Mouse (Mus musculus): ENCODE results near the gene Naa80. TPM values are rescaled to one million over a fixed set of nuclear protein-coding genes. Genes with fewer than 3 reads are reported as not detected.
A peak's percentile ranks its signal among the peaks of the same experiment; 100 is the strongest.

The Naa80 gene
- polyA plus RNA-seq, 1 experiment from 2014 or later, result 15.2 TPM

DNA sequence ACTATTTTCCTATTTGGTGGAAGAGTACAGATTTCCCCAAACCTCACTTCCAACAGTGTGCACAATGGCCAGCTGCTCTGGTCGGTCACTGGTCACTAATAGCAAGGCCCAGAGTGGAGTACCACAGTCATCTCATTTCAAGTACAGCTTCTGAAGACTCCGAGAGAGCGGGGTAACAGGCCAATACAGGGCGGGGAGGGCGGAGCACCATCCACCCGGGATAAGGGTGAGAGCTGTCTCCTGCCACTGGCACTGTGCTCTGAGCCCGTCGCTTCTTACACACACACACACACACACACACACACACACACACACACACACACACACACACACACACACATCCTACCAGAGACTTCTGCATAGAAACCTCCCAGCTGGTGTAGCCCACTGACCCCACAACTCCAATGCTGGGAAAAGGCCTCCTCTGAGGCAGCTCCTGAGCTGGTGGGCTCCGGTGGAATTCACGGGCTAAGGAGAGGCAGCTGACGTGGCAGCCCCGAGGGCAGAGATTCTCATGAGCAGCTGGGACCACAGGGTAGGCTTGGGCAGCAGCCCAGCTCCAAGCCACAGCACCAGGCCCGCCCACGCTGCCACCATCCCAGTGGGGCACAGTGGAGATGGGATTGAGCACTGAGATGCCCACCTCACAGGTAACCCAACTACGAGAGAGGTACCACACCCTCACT lies 47.6 kb downstream of the Naa80 start:
- H3K4me1 ChIP-seq (ENCODE audit: control insufficient read depth, insufficient read depth, low read length), result peaks cover 67% of the 10 kb centered on the region
- 40% methylated on average over 15 of the region's 15 CpGs for WGBS (ENCODE audit: insufficient replicate concordance)
- no peaks in the 10 kb centered on the region for H3K27me3 ChIP-seq (ENCODE audit: control insufficient read depth, insufficient read depth, low read length)
- peak overlapping the region; percentile 44 for H3K4me2 ChIP-seq
- no peak for ATAC-seq (replicated peaks; ENCODE audit: insufficient number of reproducible peaks, low FRiP score, low TSS enrichment)
- peaks cover 13% of the 10 kb centered on the region for H3K36me3 ChIP-seq (ENCODE audit: control insufficient read depth, insufficient read depth, low read length)
- no peaks in the 10 kb centered on the region for H3K9me3 ChIP-seq (replicated peaks; ENCODE audit: control insufficient read depth, low read length)
- H3K4me3 ChIP-seq (ENCODE audit: low read depth, low read length), result no peak overlapping the region
- peak overlapping the region; percentile 82 for H3K27ac ChIP-seq (ENCODE audit: low read depth, low read length)
- H3K9ac ChIP-seq (ENCODE audit: low read depth, low read length), result peak overlapping the region; percentile 67

DNA sequence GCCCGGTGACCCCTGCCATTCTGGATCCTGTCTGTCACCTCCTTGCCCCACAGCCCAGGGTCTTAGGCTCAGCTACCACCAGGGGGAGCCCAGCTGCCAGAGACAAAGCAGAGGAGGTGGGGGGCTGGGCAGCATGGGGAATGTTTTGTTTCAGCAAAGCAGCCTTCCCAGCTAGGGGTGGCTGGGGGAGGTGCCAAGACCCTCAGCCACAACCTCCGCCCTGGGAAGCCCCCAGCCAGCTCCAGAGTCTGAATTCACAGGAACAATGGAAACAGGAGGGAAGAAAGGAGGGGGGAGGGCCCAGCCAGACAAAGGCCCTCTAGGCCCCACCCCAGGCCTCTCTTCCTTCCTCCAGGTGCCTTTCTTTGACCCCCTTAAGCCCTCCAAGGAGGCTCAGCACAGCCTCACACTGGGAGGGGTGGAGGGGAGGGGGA lies 48.2 kb downstream of the Naa80 start:
- Histone ChIP-seq H3K4me1 (ENCODE audit: control insufficient read depth, insufficient read depth, low read length) (peaks cover 73% of the 10 kb centered on the region), H3K27me3 (ENCODE audit: control insufficient read depth, insufficient read depth, low read length) (no peaks in the 10 kb centered on the region), H3K4me3 (ENCODE audit: low read depth, low read length) (0 out of 2 replicates have a peak overlapping the region, but pooled peaks have one; percentile 5), H3K4me2 (peak overlapping the region; percentile 44), H3K9me3 (replicated peaks; ENCODE audit: control insufficient read depth, low read length) (no peaks in the 10 kb centered on the region), H3K9ac (ENCODE audit: low read depth, low read length) (peak overlapping the region; percentile 67), H3K27ac (ENCODE audit: low read depth, low read length) (peak overlapping the region; percentile 82), H3K36me3 (ENCODE audit: control insufficient read depth, insufficient read depth, low read length) (peaks cover 13% of the 10 kb centered on the region)
- 7% methylated on average over 2 of the region's 2 CpGs for WGBS (ENCODE audit: insufficient replicate concordance)
- ATAC-seq (replicated peaks; ENCODE audit: insufficient number of reproducible peaks, low FRiP score, low TSS enrichment), result peak; percentile 60

DNA sequence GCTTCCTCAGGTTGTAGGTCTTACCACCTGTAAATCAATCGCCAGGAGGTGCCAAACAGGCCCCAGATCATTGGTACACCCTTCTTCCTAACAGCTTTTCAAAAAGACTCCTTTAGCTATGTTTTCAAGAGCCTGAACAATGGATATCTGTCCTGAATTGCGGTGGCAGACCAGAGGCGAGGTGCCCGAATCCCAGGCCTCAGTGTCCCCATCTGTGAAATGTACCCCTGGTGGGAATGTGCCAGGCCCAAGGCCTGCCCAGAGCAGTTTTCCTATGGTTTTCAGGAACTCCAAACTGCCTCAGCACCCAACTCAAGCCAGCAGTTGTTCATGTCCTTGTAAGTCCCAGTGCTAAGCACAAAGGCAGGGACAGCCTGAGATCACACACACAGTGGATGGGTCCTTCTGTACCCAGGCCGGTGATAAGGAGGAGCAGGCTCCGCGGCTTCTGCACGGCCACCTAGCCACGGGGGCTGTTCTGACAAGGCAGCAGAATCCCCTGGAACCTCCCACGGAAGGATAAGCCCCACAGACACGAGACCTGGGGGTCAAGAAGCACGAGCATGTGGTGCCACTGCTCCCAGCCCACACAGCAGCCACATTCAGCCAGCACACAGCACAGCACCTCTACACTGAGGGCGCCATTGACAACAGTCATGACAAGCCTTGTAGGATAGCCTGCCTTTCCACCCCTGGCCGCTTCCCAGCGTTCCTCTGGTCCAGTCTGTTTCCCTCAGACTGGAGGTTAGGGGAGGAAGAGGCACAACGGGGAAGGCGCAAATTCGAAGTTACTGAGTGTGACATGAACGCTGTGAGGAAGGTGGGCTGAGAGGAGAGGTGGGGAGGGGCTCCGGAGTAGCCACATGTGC lies 48.9 kb downstream of the Naa80 start:
- H3K4me3 ChIP-seq (ENCODE audit: low read depth, low read length), result no peak overlapping the region
- no peak for ATAC-seq (replicated peaks; ENCODE audit: insufficient number of reproducible peaks, low FRiP score, low TSS enrichment)
- H3K27ac ChIP-seq (ENCODE audit: low read depth, low read length), result peak overlapping the region; percentile 82
- H3K36me3 ChIP-seq (ENCODE audit: control insufficient read depth, insufficient read depth, low read length), result peaks cover 7% of the 10 kb centered on the region; the same call in 1 of the 2 replicates
- H3K4me2 ChIP-seq, result peak overlapping the region; percentile 44
- no peaks in the 10 kb centered on the region for H3K27me3 ChIP-seq (ENCODE audit: control insufficient read depth, insufficient read depth, low read length)
- no peaks in the 10 kb centered on the region for H3K9me3 ChIP-seq (replicated peaks; ENCODE audit: control insufficient read depth, low read length)
- 34% methylated on average over 20 of the region's 20 CpGs for WGBS (ENCODE audit: insufficient replicate concordance)
- peak overlapping the region; percentile 67 for H3K9ac ChIP-seq (ENCODE audit: low read depth, low read length)
- H3K4me1 ChIP-seq (ENCODE audit: control insufficient read depth, insufficient read depth, low read length), result peaks cover 81% of the 10 kb centered on the region

DNA sequence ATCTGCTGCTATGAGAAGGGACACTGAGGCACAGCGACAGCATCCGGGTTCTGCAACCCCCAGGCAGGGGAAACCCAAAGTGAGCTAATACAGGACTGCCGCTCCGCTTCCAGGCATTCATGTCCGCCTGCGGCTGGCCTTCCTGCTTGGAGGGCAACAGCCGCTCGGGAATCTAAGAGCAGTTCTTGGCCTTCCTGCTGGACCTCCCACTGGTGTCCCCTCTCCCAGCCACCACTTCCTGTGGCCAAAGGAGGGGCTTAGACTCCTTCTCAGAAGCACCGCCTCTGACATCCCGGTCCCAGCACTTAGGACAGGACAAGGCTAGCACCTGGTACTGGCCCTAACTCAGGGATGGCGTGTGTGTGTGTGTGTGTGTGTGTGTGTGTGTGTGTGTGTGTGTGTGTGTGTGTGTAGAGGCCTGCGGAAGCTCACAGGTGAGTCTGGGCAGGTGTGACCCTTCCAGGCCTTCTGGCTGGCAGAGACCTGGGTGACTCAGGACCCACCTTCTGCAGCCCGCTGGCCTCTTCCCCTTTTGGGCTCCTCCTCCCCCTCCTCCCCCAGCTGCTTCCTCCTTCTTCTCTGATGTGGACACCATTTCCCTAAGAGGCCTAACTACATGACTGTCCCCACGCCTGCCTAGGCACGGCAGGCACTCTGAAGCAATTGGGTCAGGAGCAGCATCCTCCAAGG lies 50.2 kb downstream of the Naa80 start:
- 45% methylated on average over 15 of the region's 15 CpGs for WGBS (ENCODE audit: insufficient replicate concordance)
- no peak overlapping the region for H3K4me3 ChIP-seq (ENCODE audit: low read depth, low read length)
- peaks cover 85% of the 10 kb centered on the region for H3K4me1 ChIP-seq (ENCODE audit: control insufficient read depth, insufficient read depth, low read length)
- ATAC-seq (replicated peaks; ENCODE audit: insufficient number of reproducible peaks, low FRiP score, low TSS enrichment), result no peak
- H3K4me2 ChIP-seq, result peak overlapping the region; percentile 44
- peaks cover 5% of the 10 kb centered on the region; the same call in 1 of the 2 replicates for H3K36me3 ChIP-seq (ENCODE audit: control insufficient read depth, insufficient read depth, low read length)
- no peaks in the 10 kb centered on the region for H3K27me3 ChIP-seq (ENCODE audit: control insufficient read depth, insufficient read depth, low read length)
- no peak overlapping the region for H3K9ac ChIP-seq (ENCODE audit: low read depth, low read length)
- H3K9me3 ChIP-seq (replicated peaks; ENCODE audit: control insufficient read depth, low read length), result no peaks in the 10 kb centered on the region
- H3K27ac ChIP-seq (ENCODE audit: low read depth, low read length), result peak overlapping the region; percentile 82

GRCm38 (mm10) chr9:107629411-107629730 lies 50.7 kb downstream of the Naa80 start:
- Histone ChIP-seq H3K27me3 (ENCODE audit: control insufficient read depth, insufficient read depth, low read length) (no peaks in the 10 kb centered on the region), H3K9me3 (replicated peaks; ENCODE audit: control insufficient read depth, low read length) (no peaks in the 10 kb centered on the region), H3K4me1 (ENCODE audit: control insufficient read depth, insufficient read depth, low read length) (peaks cover 82% of the 10 kb centered on the region), H3K4me3 (ENCODE audit: low read depth, low read length) (no peak overlapping the region), H3K9ac (ENCODE audit: low read depth, low read length) (no peak overlapping the region), H3K4me2 (peak overlapping the region; percentile 32), H3K27ac (ENCODE audit: low read depth, low read length) (peak overlapping the region; percentile 57), H3K36me3 (ENCODE audit: control insufficient read depth, insufficient read depth, low read length) (peaks cover 5% of the 10 kb centered on the region; the same call in 1 of the 2 replicates)
- ATAC-seq (replicated peaks; ENCODE audit: insufficient number of reproducible peaks, low FRiP score, low TSS enrichment), result no peak
- 37% methylated on average over 4 of the region's 4 CpGs for WGBS (ENCODE audit: insufficient replicate concordance)

GRCm38 (mm10) chr9:107629901-107630425 lies 51.3 kb downstream of the Naa80 start:
- H3K27ac ChIP-seq (ENCODE audit: low read depth, low read length), result peak overlapping the region; percentile 82
- peak overlapping the region; percentile 58 for H3K9ac ChIP-seq (ENCODE audit: low read depth, low read length)
- ATAC-seq (replicated peaks; ENCODE audit: insufficient number of reproducible peaks, low FRiP score, low TSS enrichment), result no peak
- peaks cover 76% of the 10 kb centered on the region for H3K4me1 ChIP-seq (ENCODE audit: control insufficient read depth, insufficient read depth, low read length)
- H3K9me3 ChIP-seq (replicated peaks; ENCODE audit: control insufficient read depth, low read length), result no peaks in the 10 kb centered on the region
- H3K36me3 ChIP-seq (ENCODE audit: control insufficient read depth, insufficient read depth, low read length), result peaks cover 5% of the 10 kb centered on the region; the same call in 1 of the 2 replicates
- H3K27me3 ChIP-seq (ENCODE audit: control insufficient read depth, insufficient read depth, low read length), result no peaks in the 10 kb centered on the region
- 25% methylated on average over 14 of the region's 14 CpGs for WGBS (ENCODE audit: insufficient replicate concordance)
- H3K4me2 ChIP-seq, result peak overlapping the region; percentile 42
- H3K4me3 ChIP-seq (ENCODE audit: low read depth, low read length), result 0 out of 2 replicates have a peak overlapping the region, but pooled peaks have one; percentile 10

DNA sequence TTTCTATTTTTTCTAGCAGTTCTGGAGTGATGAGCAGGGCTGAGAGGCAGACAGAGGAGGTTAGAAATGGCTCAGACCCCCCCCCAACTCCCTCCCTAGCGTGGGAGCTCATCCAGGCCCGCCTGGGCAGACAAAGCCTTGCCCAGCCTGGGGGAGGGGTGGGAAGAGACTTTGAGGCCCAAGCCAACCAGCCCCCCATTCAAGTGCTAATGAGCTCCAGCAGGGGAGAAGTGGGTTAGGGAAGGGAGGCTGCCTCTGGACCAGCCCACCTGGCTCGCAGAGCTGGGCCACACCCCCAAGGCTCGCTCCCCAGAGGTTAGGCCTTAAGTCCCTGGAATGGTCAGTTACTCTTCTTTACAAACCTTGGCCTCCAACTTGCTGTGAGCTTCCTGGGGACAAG lies 51.9 kb downstream of the Naa80 start:
- Histone ChIP-seq H3K4me1 (ENCODE audit: control insufficient read depth, insufficient read depth, low read length) (peaks cover 72% of the 10 kb centered on the region), H3K9me3 (replicated peaks; ENCODE audit: control insufficient read depth, low read length) (no peaks in the 10 kb centered on the region), H3K27ac (ENCODE audit: low read depth, low read length) (peak overlapping the region; percentile 82), H3K36me3 (ENCODE audit: control insufficient read depth, insufficient read depth, low read length) (no peaks in the 10 kb centered on the region; the same call in 1 of the 2 replicates), H3K9ac (ENCODE audit: low read depth, low read length) (peak overlapping the region; percentile 58), H3K4me2 (peak overlapping the region; percentile 42), H3K27me3 (ENCODE audit: control insufficient read depth, insufficient read depth, low read length) (no peaks in the 10 kb centered on the region), H3K4me3 (ENCODE audit: low read depth, low read length) (0 out of 2 replicates have a peak overlapping the region, but pooled peaks have one; percentile 3)
- ATAC-seq (replicated peaks; ENCODE audit: insufficient number of reproducible peaks, low FRiP score, low TSS enrichment), result no peak
- WGBS (ENCODE audit: insufficient replicate concordance), result 25% methylated on average over 4 of the region's 4 CpGs

DNA sequence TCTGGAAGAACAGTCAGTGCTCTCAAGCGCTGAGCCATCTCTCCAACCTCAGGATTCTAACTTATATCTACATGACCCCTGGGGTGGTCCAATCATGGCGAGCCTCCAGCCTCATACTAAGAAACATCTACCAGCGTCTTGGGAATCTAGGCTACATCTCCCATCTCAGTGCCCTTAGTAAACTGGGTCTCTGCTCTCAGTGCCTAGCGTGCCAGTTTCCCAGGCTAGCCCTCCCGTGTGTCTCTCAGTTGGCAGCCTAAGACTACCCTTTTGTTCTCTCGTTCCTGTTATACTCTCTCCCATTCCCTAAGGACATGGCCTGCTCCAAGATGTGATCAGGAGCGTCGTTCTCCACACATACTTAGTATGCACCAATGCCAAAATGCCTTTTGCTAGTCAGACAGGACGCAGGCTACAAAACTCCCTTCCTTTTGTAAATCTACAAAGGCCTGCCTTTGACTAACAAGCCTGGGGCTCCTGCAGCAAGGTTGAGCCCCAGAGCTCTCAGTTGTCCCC lies 52.7 kb downstream of the Naa80 start:
- ATAC-seq (replicated peaks; ENCODE audit: insufficient number of reproducible peaks, low FRiP score, low TSS enrichment), result no peak

More for the DNA sequence above, 52.7 kb downstream of the Naa80 start:
- no peaks in the 10 kb centered on the region for H3K9me3 ChIP-seq (replicated peaks; ENCODE audit: control insufficient read depth, low read length)
- H3K9ac ChIP-seq (ENCODE audit: low read depth, low read length), result peak overlapping the region; percentile 22; the same call in 1 of the 2 replicates
- H3K36me3 ChIP-seq (ENCODE audit: control insufficient read depth, insufficient read depth, low read length), result no peaks in the 10 kb centered on the region; the same call in 1 of the 2 replicates
- peak overlapping the region; percentile 29; the same call in 1 of the 2 replicates for H3K27ac ChIP-seq (ENCODE audit: low read depth, low read length)
- WGBS (ENCODE audit: insufficient replicate concordance), result 73% methylated on average over 9 of the region's 9 CpGs
- peaks cover 74% of the 10 kb centered on the region for H3K4me1 ChIP-seq (ENCODE audit: control insufficient read depth, insufficient read depth, low read length)
- H3K27me3 ChIP-seq (ENCODE audit: control insufficient read depth, insufficient read depth, low read length), result no peaks in the 10 kb centered on the region
- no peak overlapping the region for H3K4me3 ChIP-seq (ENCODE audit: low read depth, low read length)
- no peak overlapping the region for H3K4me2 ChIP-seq

Data from heart, embryonic 11.5 days (tissue).